Mouse (Mus musculus) neural tube, embryonic 15.5 days (tissue): ENCODE results near the gene Dusp1. TPM values are rescaled to one million over a fixed set of nuclear protein-coding genes. Genes with fewer than 3 reads are reported as not detected.

Experiments used
- ATAC-seq: fragments of 200-750 bp; cut with Nextera tagmentation; 2 replicates; pipeline ENCODE4 v1.8.0; 2017; ENCODE audit warnings: mild to moderate bottlenecking, moderate TSS enrichment, moderate library complexity; ENCODE audit not compliant: low FRiP score
- H3K27ac ChIP-seq: fragments of 300-500 bp; sonication (generic); replicated peaks from 2 replicates; pipeline ENCODE4 v1.5.1; 2015; ENCODE audit warnings: mild to moderate bottlenecking, inconsistent platforms
- H3K27me3 ChIP-seq: fragments of 300-500 bp; sonication (generic); replicated peaks from 2 replicates; pipeline ENCODE4 v1.6.1; 2015; ENCODE audit warnings: inconsistent platforms
- H3K36me3 ChIP-seq: fragments of 300-500 bp; sonication (generic); 2 replicates; pipeline ENCODE4 v1.6.1; 2015; ENCODE audit warnings: inconsistent platforms
- H3K4me1 ChIP-seq: fragments of 300-500 bp; sonication (generic); 2 replicates; pipeline ENCODE4 v1.6.1; 2015; ENCODE audit warnings: inconsistent platforms
- H3K4me2 ChIP-seq: fragments of 300-500 bp; sonication (generic); 2 replicates; pipeline ENCODE4 v1.6.1; 2015; ENCODE audit warnings: inconsistent platforms, mild to moderate bottlenecking, moderate library complexity
- H3K4me3 ChIP-seq: fragments of 300-500 bp; sonication (generic); replicated peaks from 2 replicates; pipeline ENCODE4 v1.5.1; 2015; ENCODE audit warnings: mild to moderate bottlenecking, inconsistent platforms
- H3K9ac ChIP-seq: fragments of 300-500 bp; sonication (generic); replicated peaks from 2 replicates; pipeline ENCODE4 v1.6.1; 2015; ENCODE audit warnings: mild to moderate bottlenecking, inconsistent platforms
- H3K9me3 ChIP-seq: fragments of 300-500 bp; sonication (generic); replicated peaks from 2 replicates; pipeline ENCODE4 v1.6.1; 2016; ENCODE audit warnings: inconsistent platforms
- WGBS: fragments of 180-500 bp; shearing (Covaris S2); methylation state at CpG from one replicate; pipeline ENCODE4 v1.1.7; 2015; ENCODE audit warnings: mixed read lengths; 5-methylcytosine and 5-hydroxymethylcytosine counted together
- polyA plus RNA-seq: library from polyadenylated mRNA; unstranded; fragments of >200 nt; fragmentation: Nextera tagmentation; extraction: Ambion mirVana; gene quantifications from 2 replicates; pipeline ENCODE4 v1.2.1, GENCODE M21; 2015

Gene Dusp1
- polyA plus RNA-seq, 1 experiment from 2014 or later = 25.0 TPM

- Histone ChIP-seq H3K9ac (no peak overlapping the region), H3K4me3 (no peak overlapping the region), H3K4me2 (no peak overlapping the region), H3K27ac (peak overlapping the region; percentile 69; the same call in 1 of the 2 replicates), H3K36me3 (no peaks in the 10 kb centered on the region; the same call in none of the 2 replicates), H3K9me3 (no peaks in the 10 kb centered on the region), H3K27me3 (no peaks in the 10 kb centered on the region), H3K4me1 (peaks cover 35% of the 10 kb centered on the region)
- WGBS = 94% methylated on average over 6 of the region's 6 CpGs
- no peak for ATAC-seq
Observed at GRCm38 (mm10) chr17:26583606-26584005, 21.7 kb upstream of the Dusp1 start.

- Histone ChIP-seq H3K27me3 (no peaks in the 10 kb centered on the region), H3K9ac (no peak overlapping the region), H3K36me3 (peaks cover 5% of the 10 kb centered on the region), H3K4me2 (no peak overlapping the region), H3K4me1 (peaks cover 35% of the 10 kb centered on the region), H3K4me3 (no peak overlapping the region), H3K27ac (no peak overlapping the region), H3K9me3 (no peaks in the 10 kb centered on the region)
- 97% methylated on average over 9 of the region's 9 CpGs for WGBS
- ATAC-seq = no peak
Observed at GRCm38 (mm10) chr17:26583056-26583455, 21.1 kb upstream of the Dusp1 start.

GRCm38 (mm10) chr17:26582297-26582696 is 20.4 kb upstream of the Dusp1 start:
- Histone ChIP-seq H3K4me2 (no peak overlapping the region), H3K36me3 (peaks cover 11% of the 10 kb centered on the region), H3K4me1 (peaks cover 35% of the 10 kb centered on the region), H3K27me3 (no peaks in the 10 kb centered on the region), H3K9ac (no peak overlapping the region), H3K9me3 (no peaks in the 10 kb centered on the region), H3K4me3 (no peak overlapping the region), H3K27ac (0 out of 2 replicates have a peak overlapping the region, but pooled peaks have one; percentile 23)
- 64% methylated on average over 5 of the region's 5 CpGs for WGBS
- ATAC-seq = no peak

- Histone ChIP-seq H3K4me3 (no peak overlapping the region), H3K4me2 (no peak overlapping the region), H3K9ac (no peak overlapping the region), H3K4me1 (peaks cover 35% of the 10 kb centered on the region), H3K27me3 (no peaks in the 10 kb centered on the region), H3K9me3 (no peaks in the 10 kb centered on the region), H3K36me3 (peaks cover 16% of the 10 kb centered on the region; the same call in 1 of the 2 replicates), H3K27ac (no peak overlapping the region)
- 95% methylated on average over 3 of the region's 3 CpGs for WGBS
- ATAC-seq = no peak
Observed at GRCm38 (mm10) chr17:26580873-26581401, 19.0 kb upstream of the Dusp1 start.

GRCm38 (mm10) chr17:26579396-26579795 is 17.5 kb upstream of the Dusp1 start:
- Histone ChIP-seq H3K36me3 (peaks cover 16% of the 10 kb centered on the region; the same call in 1 of the 2 replicates), H3K4me3 (no peak overlapping the region), H3K9ac (no peak overlapping the region), H3K4me1 (peaks cover 25% of the 10 kb centered on the region), H3K27me3 (no peaks in the 10 kb centered on the region), H3K9me3 (no peaks in the 10 kb centered on the region), H3K27ac (no peak overlapping the region), H3K4me2 (no peak overlapping the region)
- no peak for ATAC-seq
- 91% methylated on average over 6 of the region's 6 CpGs for WGBS

GRCm38 (mm10) chr17:26578771-26579170 is 16.8 kb upstream of the Dusp1 start:
- Histone ChIP-seq H3K27me3 (no peaks in the 10 kb centered on the region), H3K4me3 (no peak overlapping the region), H3K9ac (no peak overlapping the region), H3K36me3 (peaks cover 16% of the 10 kb centered on the region; the same call in 1 of the 2 replicates), H3K4me2 (no peak overlapping the region), H3K9me3 (no peaks in the 10 kb centered on the region), H3K27ac (no peak overlapping the region), H3K4me1 (peaks cover 22% of the 10 kb centered on the region)
- ATAC-seq = no peak
- 95% methylated on average over 11 of the region's 11 CpGs for WGBS

GRCm38 (mm10) chr17:26578162-26578561 is 16.2 kb upstream of the Dusp1 start:
- no peak overlapping the region for H3K9ac ChIP-seq
- no peaks in the 10 kb centered on the region for H3K27me3 ChIP-seq
- no peak for ATAC-seq
- no peak overlapping the region for H3K27ac ChIP-seq
- H3K4me1 ChIP-seq = peaks cover 20% of the 10 kb centered on the region
- H3K36me3 ChIP-seq = peaks cover 16% of the 10 kb centered on the region; the same call in 1 of the 2 replicates
- no peaks in the 10 kb centered on the region for H3K9me3 ChIP-seq
- no peak overlapping the region for H3K4me2 ChIP-seq
- no peak overlapping the region for H3K4me3 ChIP-seq
- WGBS = 90% methylated on average over 7 of the region's 7 CpGs

- 91% methylated on average over 11 of the region's 11 CpGs for WGBS
- peaks cover 16% of the 10 kb centered on the region; the same call in 1 of the 2 replicates for H3K36me3 ChIP-seq
- no peak overlapping the region for H3K27ac ChIP-seq
- ATAC-seq = no peak
- no peak overlapping the region for H3K9ac ChIP-seq
- no peaks in the 10 kb centered on the region for H3K9me3 ChIP-seq
- no peak overlapping the region for H3K4me2 ChIP-seq
- H3K4me1 ChIP-seq = peaks cover 17% of the 10 kb centered on the region
- no peak overlapping the region for H3K4me3 ChIP-seq
- H3K27me3 ChIP-seq = no peaks in the 10 kb centered on the region
Observed at GRCm38 (mm10) chr17:26577309-26577708, 15.4 kb upstream of the Dusp1 start.

- Histone ChIP-seq H3K9ac (no peak overlapping the region), H3K4me1 (peaks cover 12% of the 10 kb centered on the region), H3K4me2 (no peak overlapping the region), H3K27me3 (no peaks in the 10 kb centered on the region), H3K9me3 (no peaks in the 10 kb centered on the region), H3K4me3 (no peak overlapping the region), H3K27ac (no peak overlapping the region), H3K36me3 (peaks cover 16% of the 10 kb centered on the region)
- ATAC-seq = no peak
- WGBS = 87% methylated on average over 7 of the region's 7 CpGs
Observed at GRCm38 (mm10) chr17:26576833-26577232, 14.9 kb upstream of the Dusp1 start.

GRCm38 (mm10) chr17:26575786-26576690 is 14.1 kb upstream of the Dusp1 start:
- no peak overlapping the region for H3K4me3 ChIP-seq

GRCm38 (mm10) chr17:26574701-26575100 is 12.8 kb upstream of the Dusp1 start:
- no peak overlapping the region for H3K9ac ChIP-seq
- H3K36me3 ChIP-seq = peaks cover 19% of the 10 kb centered on the region
- no peak overlapping the region for H3K4me3 ChIP-seq
- H3K9me3 ChIP-seq = no peaks in the 10 kb centered on the region
- H3K4me2 ChIP-seq = no peak overlapping the region
- WGBS = 90% methylated on average over 5 of the region's 5 CpGs
- no peaks in the 10 kb centered on the region for H3K27me3 ChIP-seq
- no peak overlapping the region for H3K27ac ChIP-seq
- no peak for ATAC-seq
- H3K4me1 ChIP-seq = peaks cover 6% of the 10 kb centered on the region; the same call in 1 of the 2 replicates

More at GRCm38 (mm10) chr17:26575786-26576690, 14.1 kb upstream of the Dusp1 start:
- Histone ChIP-seq H3K27ac (no peak overlapping the region), H3K4me1 (peaks cover 6% of the 10 kb centered on the region; the same call in 1 of the 2 replicates), H3K9me3 (no peaks in the 10 kb centered on the region), H3K9ac (no peak overlapping the region), H3K36me3 (peaks cover 16% of the 10 kb centered on the region), H3K4me2 (no peak overlapping the region), H3K27me3 (no peaks in the 10 kb centered on the region)
- ATAC-seq = no peak
- WGBS = 82% methylated on average over 12 of the region's 12 CpGs

GRCm38 (mm10) chr17:26574118-26574517 is 12.2 kb upstream of the Dusp1 start:
- H3K4me2 ChIP-seq = no peak overlapping the region
- no peak overlapping the region for H3K27ac ChIP-seq
- H3K36me3 ChIP-seq = peaks cover 22% of the 10 kb centered on the region
- no peaks in the 10 kb centered on the region for H3K9me3 ChIP-seq
- no peak for ATAC-seq
- H3K4me1 ChIP-seq = peaks cover 6% of the 10 kb centered on the region; the same call in 1 of the 2 replicates
- no peaks in the 10 kb centered on the region for H3K27me3 ChIP-seq
- WGBS = 91% methylated on average over 11 of the region's 11 CpGs
- H3K9ac ChIP-seq = no peak overlapping the region
- no peak overlapping the region for H3K4me3 ChIP-seq
